Mouse (Mus musculus) embryonic facial prominence, embryonic 15.5 days (tissue): ENCODE results near the gene Gcn1l1. TPM values are rescaled to one million over a fixed set of nuclear protein-coding genes. Genes with fewer than 3 reads are reported as not detected.

Experiments
- ATAC-seq: fragments of 200-750 bp; cut with Nextera tagmentation; 2 replicates; pipeline ENCODE4 v1.8.0; 2017; ENCODE audit warnings: low read depth, moderate TSS enrichment; ENCODE audit not compliant: insufficient number of reproducible peaks, low FRiP score, low TSS enrichment
- H3K27ac ChIP-seq: fragments of 300-500 bp; sonication (generic); replicated peaks from 2 replicates; pipeline ENCODE4 v1.5.1; 2015; ENCODE audit warnings: mild to moderate bottlenecking, inconsistent platforms
- H3K27me3 ChIP-seq: fragments of 300-500 bp; sonication (generic); 2 replicates; pipeline ENCODE4 v1.6.1; 2015; ENCODE audit warnings: inconsistent platforms
- H3K36me3 ChIP-seq: fragments of 300-500 bp; sonication (generic); 2 replicates; pipeline ENCODE4 v1.6.1; 2015; ENCODE audit warnings: mild to moderate bottlenecking, inconsistent platforms
- H3K4me1 ChIP-seq: fragments of 300-500 bp; sonication (generic); 2 replicates; pipeline ENCODE4 v1.6.1; 2015; ENCODE audit warnings: inconsistent platforms
- H3K4me2 ChIP-seq: fragments of 300-500 bp; sonication (generic); replicated peaks from 2 replicates; pipeline ENCODE4 v1.6.1; 2015; ENCODE audit warnings: mild to moderate bottlenecking, inconsistent platforms
- H3K4me3 ChIP-seq: fragments of 300-500 bp; sonication (generic); replicated peaks from 2 replicates; pipeline ENCODE4 v1.5.1; 2015; ENCODE audit warnings: mild to moderate bottlenecking, inconsistent platforms
- H3K9ac ChIP-seq: fragments of 300-500 bp; sonication (generic); 2 replicates; pipeline ENCODE4 v1.6.1; 2015; ENCODE audit warnings: inconsistent platforms
- H3K9me3 ChIP-seq: fragments of 300-500 bp; sonication (generic); replicated peaks from 2 replicates; pipeline ENCODE4 v1.6.1; 2016; ENCODE audit warnings: inconsistent platforms
- WGBS: fragments of 180-500 bp; shearing (Covaris S2); methylation state at CpG from one replicate; pipeline ENCODE4 v1.1.7; 2015; 5-methylcytosine and 5-hydroxymethylcytosine counted together
- polyA plus RNA-seq: library from polyadenylated mRNA; unstranded; fragments of >200 nt; fragmentation: Nextera tagmentation; extraction: Ambion mirVana; gene quantifications from 2 replicates; pipeline ENCODE4 v1.2.1, GENCODE M21; 2015

The Gcn1l1 gene
- polyA plus RNA-seq, 1 experiment from 2014 or later: 36.4 TPM

GRCm38 (mm10) chr5:115644192-115644591, 79.1 kb downstream of the Gcn1l1 start:
- Histone ChIP-seq H3K27ac (no peak overlapping the region), H3K4me2 (no peak overlapping the region), H3K36me3 (peaks cover 83% of the 10 kb centered on the region), H3K9me3 (no peaks in the 10 kb centered on the region), H3K27me3 (no peaks in the 10 kb centered on the region), H3K9ac (no peak overlapping the region), H3K4me1 (peaks cover 5% of the 10 kb centered on the region; the same call in 1 of the 2 replicates), H3K4me3 (no peak overlapping the region)
- no peak for ATAC-seq
- WGBS: 83% methylated on average over 9 of the region's 9 CpGs

- H3K4me2 ChIP-seq: no peak overlapping the region
- ATAC-seq: no peak
- H3K27ac ChIP-seq: no peak overlapping the region
- 58% methylated on average over 3 of the region's 3 CpGs for WGBS
- no peak overlapping the region for H3K4me3 ChIP-seq
- H3K27me3 ChIP-seq: no peaks in the 10 kb centered on the region
- peaks cover 41% of the 10 kb centered on the region for H3K36me3 ChIP-seq
- H3K9me3 ChIP-seq: no peaks in the 10 kb centered on the region
- peaks cover 22% of the 10 kb centered on the region for H3K4me1 ChIP-seq
- no peak overlapping the region for H3K9ac ChIP-seq
These were observed 83.8 kb downstream of the Gcn1l1 start for GRCm38 (mm10) chr5:115648876-115649275.

GRCm38 (mm10) chr5:115649699-115650098, 84.6 kb downstream of the Gcn1l1 start:
- Histone ChIP-seq H3K27ac (no peak overlapping the region), H3K4me3 (no peak overlapping the region), H3K27me3 (no peaks in the 10 kb centered on the region), H3K4me2 (no peak overlapping the region), H3K9ac (no peak overlapping the region), H3K36me3 (peaks cover 33% of the 10 kb centered on the region), H3K9me3 (no peaks in the 10 kb centered on the region), H3K4me1 (peaks cover 22% of the 10 kb centered on the region)
- 83% methylated on average over 8 of the region's 8 CpGs for WGBS
- no peak for ATAC-seq

- H3K4me2 ChIP-seq: no peak overlapping the region
- H3K9me3 ChIP-seq: no peaks in the 10 kb centered on the region
- no peaks in the 10 kb centered on the region for H3K27me3 ChIP-seq
- peaks cover 22% of the 10 kb centered on the region for H3K4me1 ChIP-seq
- 85% methylated on average over 10 of the region's 10 CpGs for WGBS
- H3K27ac ChIP-seq: no peak overlapping the region
- H3K4me3 ChIP-seq: no peak overlapping the region
- no peak for ATAC-seq
- no peak overlapping the region for H3K9ac ChIP-seq
- H3K36me3 ChIP-seq: peaks cover 21% of the 10 kb centered on the region
These were observed 85.8 kb downstream of the Gcn1l1 start for GRCm38 (mm10) chr5:115650885-115651284.

GRCm38 (mm10) chr5:115651821-115652220, 86.8 kb downstream of the Gcn1l1 start:
- no peak for ATAC-seq
- Histone ChIP-seq H3K9ac (no peak overlapping the region), H3K4me3 (no peak overlapping the region), H3K36me3 (peaks cover 11% of the 10 kb centered on the region; the same call in 1 of the 2 replicates), H3K9me3 (no peaks in the 10 kb centered on the region), H3K4me1 (peaks cover 22% of the 10 kb centered on the region), H3K27me3 (no peaks in the 10 kb centered on the region), H3K27ac (no peak overlapping the region), H3K4me2 (peak overlapping the region; percentile 71; the same call in 1 of the 2 replicates)
- WGBS: 96% methylated on average over 10 of the region's 10 CpGs

- WGBS: 1% methylated on average over 35 of the region's 35 CpGs
- peak overlapping the region; percentile 83 for H3K27ac ChIP-seq
- H3K4me3 ChIP-seq: peak overlapping the region; percentile 53
- no peaks in the 10 kb centered on the region for H3K9me3 ChIP-seq
- peak overlapping the region; percentile 35 for H3K9ac ChIP-seq
- ATAC-seq: peak; percentile 99
- peak overlapping the region; percentile 71 for H3K4me2 ChIP-seq
- peaks cover 7% of the 10 kb centered on the region; the same call in 1 of the 2 replicates for H3K36me3 ChIP-seq
- peaks cover 22% of the 10 kb centered on the region for H3K4me1 ChIP-seq
- no peaks in the 10 kb centered on the region for H3K27me3 ChIP-seq
These were observed 87.9 kb downstream of the Gcn1l1 start for GRCm38 (mm10) chr5:115652681-115653575.

GRCm38 (mm10) chr5:115653776-115654175, 88.7 kb downstream of the Gcn1l1 start:
- Histone ChIP-seq H3K9me3 (no peaks in the 10 kb centered on the region), H3K4me3 (no peak overlapping the region), H3K27me3 (no peaks in the 10 kb centered on the region), H3K4me2 (no peak overlapping the region), H3K9ac (no peak overlapping the region), H3K36me3 (peaks cover 7% of the 10 kb centered on the region; the same call in 1 of the 2 replicates), H3K4me1 (peaks cover 17% of the 10 kb centered on the region), H3K27ac (no peak overlapping the region)
- ATAC-seq: no peak
- WGBS: 86% methylated on average over 12 of the region's 12 CpGs

GRCm38 (mm10) chr5:115656677-115657076, 91.6 kb downstream of the Gcn1l1 start:
- Histone ChIP-seq H3K27me3 (no peaks in the 10 kb centered on the region), H3K4me1 (peaks cover 14% of the 10 kb centered on the region), H3K36me3 (no peaks in the 10 kb centered on the region), H3K9ac (no peak overlapping the region), H3K4me2 (no peak overlapping the region), H3K4me3 (no peak overlapping the region), H3K27ac (no peak overlapping the region), H3K9me3 (no peaks in the 10 kb centered on the region)
- 69% methylated on average over 6 of the region's 6 CpGs for WGBS
- no peak for ATAC-seq

- Histone ChIP-seq H3K27ac (peak overlapping the region; percentile 8; the same call in 1 of the 2 replicates), H3K4me1 (peaks cover 9% of the 10 kb centered on the region; the same call in 1 of the 2 replicates), H3K4me2 (no peak overlapping the region), H3K36me3 (no peaks in the 10 kb centered on the region), H3K9me3 (no peaks in the 10 kb centered on the region), H3K4me3 (no peak overlapping the region), H3K9ac (no peak overlapping the region), H3K27me3 (no peaks in the 10 kb centered on the region)
- ATAC-seq: no peak
- 66% methylated on average over 1 of the region's 1 CpGs for WGBS
These were observed 92.2 kb downstream of the Gcn1l1 start for GRCm38 (mm10) chr5:115657234-115657633.

- no peaks in the 10 kb centered on the region for H3K36me3 ChIP-seq
- no peak overlapping the region for H3K4me2 ChIP-seq
- no peak overlapping the region for H3K4me3 ChIP-seq
- H3K9ac ChIP-seq: no peak overlapping the region
- H3K4me1 ChIP-seq: 0 out of 2 replicates have a peak, but pooled peaks cover 2% of the 10 kb centered on the region
- no peaks in the 10 kb centered on the region for H3K9me3 ChIP-seq
- no peaks in the 10 kb centered on the region for H3K27me3 ChIP-seq
- H3K27ac ChIP-seq: no peak overlapping the region
- no peak for ATAC-seq
- 83% methylated on average over 6 of the region's 6 CpGs for WGBS
These were observed 93.3 kb downstream of the Gcn1l1 start for GRCm38 (mm10) chr5:115658352-115658751.

GRCm38 (mm10) chr5:115662658-115663057, 97.6 kb downstream of the Gcn1l1 start:
- Histone ChIP-seq H3K27ac (no peak overlapping the region), H3K4me1 (peaks cover 8% of the 10 kb centered on the region; the same call in 1 of the 2 replicates), H3K36me3 (no peaks in the 10 kb centered on the region), H3K27me3 (no peaks in the 10 kb centered on the region), H3K4me2 (no peak overlapping the region), H3K9ac (no peak overlapping the region), H3K4me3 (no peak overlapping the region), H3K9me3 (no peaks in the 10 kb centered on the region)
- WGBS: 83% methylated on average over 22 of the region's 22 CpGs
- no peak for ATAC-seq
